Comparison of ENCODE assay signal across 27 mouse cellular contexts in genomic region chr5:3644621-3645020, GRCm38 (mm10). TPM values are rescaled to one million over a fixed set of nuclear protein-coding genes. Genes with fewer than 3 reads are reported as not detected.
DNase-seq lines count a peak whose midpoint lies in the region; TF ChIP-seq lines count a peak whose summit lies in the region.
"Had no signal": no experiment of that assay in that cellular context is flagged by ENCODE, and none has a peak within 500 bp of the region (broad histone marks: within the 10 kb centered on the region; RNA-seq: fewer than 3 reads in every experiment).

No protein-coding gene starts in this region.

- peaks cover 52% of the 10 kb centered on the region for H3K36me3 ChIP-seq in heart, embryonic 10.5 days

- H3K27ac ChIP-seq in heart, embryonic 10.5 days, result no peak overlapping the region
- peak overlapping the region; percentile 35; the same call in 1 of the 2 replicates for H3K27ac ChIP-seq in cortical plate, adult 2 months (ENCODE audit: insufficient read depth, low read length)
- H3K27ac ChIP-seq: embryonic facial prominence, embryonic 13.5 days; embryonic facial prominence, embryonic 15.5 days; forebrain, embryonic 10.5 days; forebrain, embryonic 12.5 days; forebrain, embryonic 15.5 days had no signal

- TF ChIP-seq CTCF in cortical plate, adult 2 months (IDR thresholded peaks at IDR 0.05; ENCODE audit: extremely low read depth, insufficient read depth, low read length), result no peak

- DNase-seq in adrenal gland, adult 2 months, result peak; percentile 22
- DNase-seq in adrenal gland, postnatal 36 days, result no peak
- DNase-seq in heart, embryonic 10.5 days (ENCODE audit: low spot score), result peak; percentile 16
- no peak for DNase-seq in heart, adult 18-20 months
- DNase-seq: adrenal gland, postnatal 10 days; adrenal gland, postnatal 25 days; B cell, adult 2 months; cerebellum, adult 11-12 months; cerebellum, adult 2 months; cerebellum, adult 9-10 months; cerebellum, postnatal 10 days; cerebellum, postnatal 25 days; embryo, embryonic 11 days; forebrain, postnatal 0 days had no signal

- WGBS in heart, embryonic 10.5 days, result 95% methylated on average over 6 of the region's 6 CpGs

- no peak overlapping the region for H3K4me3 ChIP-seq in heart, embryonic 10.5 days
- H3K4me3 ChIP-seq in cortical plate, adult 2 months (ENCODE audit: insufficient read depth, low read length), result no peak overlapping the region
- H3K4me3 ChIP-seq: embryonic facial prominence, embryonic 15.5 days; erythroblast, embryonic 14.5 days; forebrain, embryonic 10.5 days; forebrain, embryonic 12.5 days; forebrain, embryonic 15.5 days had no signal

- no peak for TF ChIP-seq POLR2A in cortical plate, adult 2 months (IDR thresholded peaks at IDR 0.05; ENCODE audit: extremely low read depth, insufficient read depth, low read length)

- H3K4me1 ChIP-seq in heart, embryonic 10.5 days, result 0 out of 2 replicates have a peak, but pooled peaks cover 4% of the 10 kb centered on the region
- H3K4me1 ChIP-seq in cortical plate, adult 2 months (ENCODE audit: control insufficient read depth, insufficient read depth, low read length), result peaks cover 5% of the 10 kb centered on the region

- no peaks in the 10 kb centered on the region for H3K27me3 ChIP-seq in heart, embryonic 10.5 days (ENCODE audit: insufficient read depth, poor library complexity, severe bottlenecking)
- H3K27me3 ChIP-seq: CH12.LX; embryonic facial prominence, embryonic 13.5 days; embryonic facial prominence, embryonic 15.5 days; forebrain, embryonic 12.5 days; forebrain, embryonic 15.5 days; Patski had no signal

- no peaks in the 10 kb centered on the region for H3K9me3 ChIP-seq in heart, embryonic 10.5 days
- H3K9me3 ChIP-seq: embryonic facial prominence, embryonic 13.5 days; embryonic facial prominence, embryonic 15.5 days; forebrain, embryonic 12.5 days; forebrain, embryonic 15.5 days; G1E had no signal

RNA-seq across cellular contexts. Expression of gene Tmbim7, which starts 6.4 kb away (rescaled TPM):
- not detected for total RNA-seq in adrenal gland, adult 2 months (2021)
- not detected in 2 replicates for polyA plus RNA-seq in adrenal gland, adult 2 months (2012; rRNA removed)
- not detected for total RNA-seq in adrenal gland, postnatal 36 days (2021)
- not detected in 2 replicates for polyA plus RNA-seq in heart, embryonic 10.5 days (2016; fragmentation: Nextera tagmentation; extraction: Ambion mirVana)
- not detected for total RNA-seq in heart, adult 18-20 months (2021)
- polyA plus RNA-seq in cortical plate, adult 2 months (2012; rRNA removed), result not detected in 2 replicates
- total RNA-seq: adrenal gland, adult 18-20 months; adrenal gland, postnatal 10 days; adrenal gland, postnatal 25 days; CH12.LX; forebrain, postnatal 0 days; G1E had no signal
- polyA plus RNA-seq: CD4-positive, CD25-positive, alpha-beta regulatory T cell, adult 4 months; cerebellum, adult 2 months; embryonic facial prominence, embryonic 11.5 days; embryonic facial prominence, embryonic 13.5 days; embryonic facial prominence, embryonic 15.5 days; erythroblast, embryonic 14.5 days; forebrain, embryonic 10.5 days; forebrain, embryonic 12.5 days; forebrain, embryonic 15.5 days; forebrain, postnatal 0 days; G1E; Patski had no signal

RNA-seq across cellular contexts. Expression of gene Gatad1, which starts 12.4 kb away (rescaled TPM):
- total RNA-seq in adrenal gland, adult 2 months (2021), result 100 to 1,000 TPM; 161 to 197 TPM
- polyA plus RNA-seq in adrenal gland, adult 2 months (2012; rRNA removed), result 93.7 and 114 TPM in 2 replicates
- total RNA-seq in adrenal gland, postnatal 36 days (2021), result 100 to 1,000 TPM; 141 to 152 TPM
- polyA plus RNA-seq in heart, embryonic 10.5 days (2016; fragmentation: Nextera tagmentation; extraction: Ambion mirVana), result 63.0 and 68.9 TPM in 2 replicates
- 10 to 100 TPM; 90.0 to 90.6 TPM for total RNA-seq in heart, adult 18-20 months (2021)
- 103 and 104 TPM in 2 replicates for polyA plus RNA-seq in cortical plate, adult 2 months (2012; rRNA removed)

RNA-seq across cellular contexts. Expression of gene Rbm48, which starts 48.2 kb away (rescaled TPM):
- total RNA-seq in adrenal gland, adult 2 months (2021), result 1 to 10 TPM; 8.8 to 9.4 TPM
- polyA plus RNA-seq in adrenal gland, adult 2 months (2012; rRNA removed), result 2.0 and 2.8 TPM in 2 replicates
- 1 to 10 TPM; 8.1 to 9.4 TPM for total RNA-seq in adrenal gland, postnatal 36 days (2021)
- 10.9 and 11.4 TPM in 2 replicates for polyA plus RNA-seq in heart, embryonic 10.5 days (2016; fragmentation: Nextera tagmentation; extraction: Ambion mirVana)
- 1 to 10 TPM; 3.8 to 4.1 TPM for total RNA-seq in heart, adult 18-20 months (2021)
- polyA plus RNA-seq in cortical plate, adult 2 months (2012; rRNA removed), result 11.0 and 12.7 TPM in 2 replicates

RNA-seq across cellular contexts. Expression of gene Pex1, which starts 48.8 kb away (rescaled TPM):
- 10 to 100 TPM; 20.9 to 43.1 TPM for total RNA-seq in adrenal gland, adult 2 months (2021)
- polyA plus RNA-seq in adrenal gland, adult 2 months (2012; rRNA removed), result 6.0 and 8.9 TPM in 2 replicates
- 10 to 100 TPM; 21.7 to 45.7 TPM for total RNA-seq in adrenal gland, postnatal 36 days (2021)
- polyA plus RNA-seq in heart, embryonic 10.5 days (2016; fragmentation: Nextera tagmentation; extraction: Ambion mirVana), result 11.5 and 13.9 TPM in 2 replicates
- 10 to 100 TPM in 1 of 2 experiments, 1 to 10 TPM in 1; 6.2 to 10.9 TPM for total RNA-seq in heart, adult 18-20 months (2021)
- 25.0 and 26.7 TPM in 2 replicates for polyA plus RNA-seq in cortical plate, adult 2 months (2012; rRNA removed)

Comparison
In these comparisons a context has a peak if more than half of its experiments do, and no peak if none do; other contexts are left out.
1. DNase-seq: peak in adrenal gland, adult 2 months (single experiment) and heart, embryonic 10.5 days (single experiment); none in adrenal gland, postnatal 36 days (0 of 2) and heart, adult 18-20 months (0 of 2).